In the genomic region with DNA sequence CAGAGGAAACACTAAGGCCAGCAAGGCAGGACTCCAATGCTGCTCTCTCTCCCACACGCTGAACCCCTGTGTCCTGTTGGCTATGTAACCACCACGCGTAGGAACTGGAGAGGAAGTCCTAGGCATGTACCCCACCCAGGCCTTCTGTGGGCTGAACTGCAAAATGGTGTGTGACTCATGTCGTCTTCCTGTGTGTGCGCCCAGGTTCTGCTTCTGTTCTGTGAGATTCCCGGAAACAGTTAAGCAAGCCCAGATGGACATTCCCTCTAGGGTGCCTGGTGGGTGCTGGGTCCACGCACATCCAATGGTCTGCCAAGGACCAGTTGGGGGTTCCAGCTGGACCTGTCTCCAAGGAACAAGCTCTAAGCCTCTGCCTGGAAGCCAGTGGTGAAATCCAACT, we compare ENCODE assay signal across 11 mouse cellular contexts. TPM values are rescaled to one million over a fixed set of nuclear protein-coding genes. Genes with fewer than 3 reads are reported as not detected.
DNase-seq lines count a peak whose midpoint lies in the region; ATAC-seq and TF ChIP-seq lines count a peak whose summit lies in the region.
"Had no signal": no experiment of that assay in that cellular context is flagged by ENCODE, and none has a peak within 500 bp of the region (broad histone marks: within the 10 kb centered on the region; RNA-seq: fewer than 3 reads in every experiment).

No protein-coding gene starts in this region.

- TF ChIP-seq POLR2A in bone marrow, adult 2 months (IDR thresholded peaks at IDR 0.05; ENCODE audit: borderline replicate concordance, control insufficient read depth, low read depth, low read length), result no peak

- no peak overlapping the region for H3K4me3 ChIP-seq in bone marrow, adult 2 months (replicated peaks; ENCODE audit: control insufficient read depth, low read depth, low read length)
- no peak overlapping the region for H3K4me3 ChIP-seq in forebrain, embryonic 10.5 days

- WGBS in bone marrow, adult 2 months, result 7% methylated on average over 7 of the region's 7 CpGs
- WGBS in forebrain, embryonic 10.5 days, result 89% methylated on average over 7 of the region's 7 CpGs

- DNase-seq in left cerebral cortex, adult 18-20 months (ENCODE audit: low spot score in 2 of 2), result peak; percentile 3 to 19
- DNase-seq in left cerebral cortex, adult 9 months (ENCODE audit: low spot score in 2 of 2), result no peak
- peak; percentile 64 to 74 for DNase-seq in heart, postnatal 36 days
- DNase-seq in embryo, embryonic 11 days, result no peak
- no peak for DNase-seq in forebrain, embryonic 10.5 days (ENCODE audit: extremely low spot score, low spot score)
- DNase-seq in cerebellum, adult 8-10 months, result no peak

- H3K27ac ChIP-seq in bone marrow, adult 2 months (ENCODE audit: control insufficient read depth, insufficient read depth, low read depth, low read length, poor library complexity), result peak overlapping the region; percentile 6; the same call in 1 of the 2 replicates
- H3K27ac ChIP-seq in forebrain, embryonic 10.5 days, result no peak overlapping the region

- intact Hi-C loops in heart, postnatal 36 days (cut with DNase I), result no loop called here

- TF ChIP-seq CTCF in bone marrow, adult 2 months (IDR thresholded peaks at IDR 0.05; ENCODE audit: control insufficient read depth, insufficient read depth, low read length), result no peak

- H3K27me3 ChIP-seq in forebrain, embryonic 10.5 days (ENCODE audit: poor library complexity, severe bottlenecking), result no peaks in the 10 kb centered on the region
- H3K27me3 ChIP-seq: Patski had no signal

- peak; percentile 93 for ATAC-seq in megakaryocyte progenitor cell, adult 5-6 weeks (replicated peaks; ENCODE audit: poor library complexity)
- ATAC-seq: Patski had no signal

- H3K4me1 ChIP-seq in bone marrow, adult 2 months (ENCODE audit: control insufficient read depth, insufficient read depth, low read length), result peaks cover 4% of the 10 kb centered on the region
- H3K4me1 ChIP-seq in forebrain, embryonic 10.5 days, result no peaks in the 10 kb centered on the region

- H3K36me3 ChIP-seq in forebrain, embryonic 10.5 days (replicated peaks), result no peaks in the 10 kb centered on the region

- H3K9me3 ChIP-seq in forebrain, embryonic 10.5 days, result peaks cover 3% of the 10 kb centered on the region; the same call in 1 of the 2 replicates

RNA-seq across cellular contexts. Expression of a gene that starts 22.2 kb away (rescaled TPM):
- 1 to 10 TPM; 4.6 to 5.5 TPM for total RNA-seq in left cerebral cortex, adult 18-20 months (2021)
- 1.2 and 2.6 TPM in 2 replicates for polyA plus RNA-seq in bone marrow, adult 2 months (2011; ENCODE audit: insufficient read depth, insufficient read length, low replicate concordance, missing spikeins)
- 10 to 100 TPM; 23.7 to 35.7 TPM for total RNA-seq in heart, postnatal 36 days (2021)
- 0.85 and 0.94 TPM in 2 replicates for total RNA-seq in megakaryocyte progenitor cell, adult 5-6 weeks (2015)
- not detected in 2 replicates for total RNA-seq in megakaryocyte progenitor cell, adult 5-6 weeks (2017)
- 0.32 and 0.98 TPM in 2 replicates for polyA plus RNA-seq in forebrain, embryonic 10.5 days (2016; fragmentation: Nextera tagmentation; extraction: Ambion mirVana)
- polyA plus RNA-seq: Patski had no signal

RNA-seq across cellular contexts. Expression of a gene that starts 52.1 kb away (rescaled TPM):
- total RNA-seq in left cerebral cortex, adult 18-20 months (2021), result not detected
- polyA plus RNA-seq in bone marrow, adult 2 months (2011; ENCODE audit: insufficient read depth, insufficient read length, low replicate concordance, missing spikeins), result not detected in 2 replicates
- total RNA-seq in heart, postnatal 36 days (2021), result not detected
- not detected in 2 replicates for total RNA-seq in megakaryocyte progenitor cell, adult 5-6 weeks (2015)
- total RNA-seq in megakaryocyte progenitor cell, adult 5-6 weeks (2017), result not detected in 2 replicates
- polyA plus RNA-seq in forebrain, embryonic 10.5 days (2016; fragmentation: Nextera tagmentation; extraction: Ambion mirVana), result not detected in 2 replicates
- total RNA-seq: left cerebral cortex, postnatal 14 days had no signal
- polyA plus RNA-seq: embryonic facial prominence, embryonic 14.5 days; Patski had no signal

Comparison
In these comparisons a context has a peak if more than half of its experiments do, and no peak if none do; other contexts are left out.
1. DNase-seq: peak in left cerebral cortex, adult 18-20 months (2 of 2) and heart, postnatal 36 days (2 of 2); none in left cerebral cortex, adult 9 months (0 of 2), embryo, embryonic 11 days (single experiment), forebrain, embryonic 10.5 days (single experiment) and cerebellum, adult 8-10 months (single experiment).